Comparison of ENCODE assay signal across 9 mouse cellular contexts in the genomic region with DNA sequence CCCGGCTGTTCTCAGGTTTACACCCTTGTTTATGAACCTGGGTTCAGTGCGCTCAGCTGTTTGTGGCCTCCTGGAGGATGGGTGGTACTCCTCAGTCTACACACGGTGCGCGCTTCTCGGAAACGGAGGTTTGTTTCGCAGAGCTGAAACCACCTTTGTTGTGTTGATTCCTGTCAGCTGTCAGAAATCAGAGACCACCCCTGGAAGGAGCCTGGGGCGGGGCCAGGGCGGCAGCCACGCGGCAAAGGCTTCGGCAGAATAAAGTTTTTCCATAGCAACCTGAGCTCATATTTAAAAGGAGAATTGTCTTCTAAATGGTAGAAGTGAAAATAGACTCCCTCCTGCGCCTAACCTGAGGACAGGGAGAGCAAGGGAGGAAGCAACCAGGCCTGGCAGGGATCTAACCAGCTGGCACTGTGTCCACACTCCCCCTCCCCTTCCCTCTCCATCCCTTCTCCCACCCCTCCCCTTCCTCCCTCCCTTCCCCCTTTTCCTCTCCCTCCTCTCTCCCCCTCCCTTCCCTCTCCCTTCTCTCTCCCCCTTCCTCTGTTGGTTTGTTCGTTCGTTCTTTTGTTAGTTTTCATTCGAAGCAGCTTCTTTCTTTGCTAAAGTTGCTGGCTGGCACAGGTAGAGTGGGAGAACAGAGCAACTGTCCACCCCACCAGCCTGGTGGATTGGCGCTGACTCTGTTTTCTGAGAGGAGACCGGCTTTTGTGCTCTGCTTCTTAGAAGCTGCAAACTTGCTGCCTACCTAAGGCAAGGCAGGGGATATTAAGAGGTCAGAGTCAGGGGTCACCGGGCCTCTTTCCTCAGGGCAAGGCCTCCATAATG. TPM values are rescaled to one million over a fixed set of nuclear protein-coding genes. Genes with fewer than 3 reads are reported as not detected.
DNase-seq lines count a peak whose midpoint lies in the region; ATAC-seq lines count a peak whose summit lies in the region.
"Had no signal": no experiment of that assay in that cellular context is flagged by ENCODE, and none has a peak within 500 bp of the region (broad histone marks: within the 10 kb centered on the region; RNA-seq: fewer than 3 reads in every experiment).

No protein-coding gene starts in this region.

- no peaks in the 10 kb centered on the region for H3K9me3 ChIP-seq in heart, embryonic 16.5 days (replicated peaks; ENCODE audit: control insufficient read depth, low read length)
- no peaks in the 10 kb centered on the region for H3K9me3 ChIP-seq in liver, embryonic 16.5 days (replicated peaks; ENCODE audit: control insufficient read depth, low read length)
- H3K9me3 ChIP-seq in neural tube, embryonic 14.5 days (ENCODE audit: control insufficient read depth, low read length) = no peaks in the 10 kb centered on the region

- H3K4me2 ChIP-seq in heart, embryonic 16.5 days (ENCODE audit: low read depth, low read length) = peak overlapping the region; percentile 58
- peak overlapping the region; percentile 10; the same call in 1 of the 2 replicates for H3K4me2 ChIP-seq in liver, embryonic 16.5 days (ENCODE audit: low read depth, low read length)
- peak overlapping the region; percentile 52 for H3K4me2 ChIP-seq in neural tube, embryonic 14.5 days (ENCODE audit: low read depth, low read length)

- peaks cover 37% of the 10 kb centered on the region for H3K4me1 ChIP-seq in heart, embryonic 16.5 days (ENCODE audit: control insufficient read depth, insufficient read depth, low read length)
- H3K4me1 ChIP-seq in liver, embryonic 16.5 days (ENCODE audit: control insufficient read depth, low read depth, low read length) = peaks cover 15% of the 10 kb centered on the region
- peaks cover 8% of the 10 kb centered on the region; the same call in 1 of the 2 replicates for H3K4me1 ChIP-seq in neural tube, embryonic 14.5 days (ENCODE audit: control insufficient read depth, insufficient read depth, low read length)

- H3K27ac ChIP-seq in heart, embryonic 16.5 days (ENCODE audit: low read length) = peak overlapping the region; percentile 43
- H3K27ac ChIP-seq in liver, embryonic 16.5 days (ENCODE audit: low read length) = no peak overlapping the region
- 0 out of 2 replicates have a peak overlapping the region, but pooled peaks have one; percentile 52 for H3K27ac ChIP-seq in neural tube, embryonic 14.5 days (ENCODE audit: low read depth, low read length)

- peak overlapping the region; percentile 46 for H3K9ac ChIP-seq in heart, embryonic 16.5 days (ENCODE audit: low read length)
- H3K9ac ChIP-seq in liver, embryonic 16.5 days (ENCODE audit: low read depth, low read length) = no peak overlapping the region
- peak overlapping the region; percentile 34; the same call in 1 of the 2 replicates for H3K9ac ChIP-seq in neural tube, embryonic 14.5 days (replicated peaks; ENCODE audit: low read depth, low read length)

- WGBS in heart, embryonic 16.5 days = 17% methylated on average over 20 of the region's 20 CpGs
- WGBS in liver, embryonic 16.5 days (ENCODE audit: insufficient replicate concordance) = 27% methylated on average over 20 of the region's 20 CpGs
- WGBS in neural tube, embryonic 14.5 days = 2% methylated on average over 20 of the region's 20 CpGs

- ATAC-seq in heart, embryonic 16.5 days (replicated peaks; ENCODE audit: extremely low read depth, insufficient read depth, low FRiP score) = 0 out of 2 replicates have a peak, but pooled peaks have one; percentile 13
- ATAC-seq in liver, embryonic 16.5 days (ENCODE audit: low read depth) = no peak
- peak; percentile 71 for ATAC-seq in neural tube, embryonic 14.5 days (ENCODE audit: low read depth)

- DNase-seq in CD8-positive naive resting alpha-beta T cell, adult 2 months (ENCODE audit: low read depth in 2 of 2, low spot score in 2 of 2) = peak; percentile 91 to 92
- DNase-seq in T-cell, adult 2 months (ENCODE audit: low spot score) = peak; percentile 96
- no peak for DNase-seq in urinary bladder, postnatal 10 days (ENCODE audit: low spot score)
- no peak for DNase-seq in testis, postnatal 10 days (ENCODE audit: low spot score)
- DNase-seq in adrenal gland, postnatal 4 days (ENCODE audit: low spot score in 2 of 2) = no peak

- H3K4me3 ChIP-seq in heart, embryonic 16.5 days (ENCODE audit: low read length) = peak overlapping the region; percentile 30
- H3K4me3 ChIP-seq in liver, embryonic 16.5 days (ENCODE audit: low read depth, low read length) = no peak overlapping the region
- peak overlapping the region; percentile 15; the same call in 1 of the 2 replicates for H3K4me3 ChIP-seq in neural tube, embryonic 14.5 days (ENCODE audit: low read depth, low read length)
- H3K4me3 ChIP-seq: erythroblast, embryonic 14.5 days had no signal

- no peaks in the 10 kb centered on the region for H3K36me3 ChIP-seq in heart, embryonic 16.5 days (ENCODE audit: control insufficient read depth, insufficient read depth)
- no peaks in the 10 kb centered on the region for H3K36me3 ChIP-seq in liver, embryonic 16.5 days (ENCODE audit: control insufficient read depth, insufficient read depth)
- no peaks in the 10 kb centered on the region for H3K36me3 ChIP-seq in neural tube, embryonic 14.5 days (ENCODE audit: control insufficient read depth, insufficient read depth, low read length)

- H3K27me3 ChIP-seq in heart, embryonic 16.5 days (ENCODE audit: control insufficient read depth, insufficient read depth, low read length) = no peaks in the 10 kb centered on the region
- H3K27me3 ChIP-seq in liver, embryonic 16.5 days (ENCODE audit: control insufficient read depth, insufficient read depth, low read depth, low read length) = no peaks in the 10 kb centered on the region
- no peaks in the 10 kb centered on the region for H3K27me3 ChIP-seq in neural tube, embryonic 14.5 days (ENCODE audit: control insufficient read depth, insufficient read depth, low read length)

RNA-seq across cellular contexts. Expression of a gene that starts 23.0 kb away (rescaled TPM):
- polyA plus RNA-seq in heart, embryonic 16.5 days (2015; fragmentation: Nextera tagmentation; extraction: Ambion mirVana) = 17.3 and 17.8 TPM in 2 replicates
- 3.2 and 4.4 TPM in 2 replicates for polyA plus RNA-seq in liver, embryonic 16.5 days (2015; fragmentation: Nextera tagmentation; extraction: Ambion mirVana)
- 28.1 and 28.6 TPM in 2 replicates for polyA plus RNA-seq in neural tube, embryonic 14.5 days (2014; fragmentation: Nextera tagmentation; extraction: Ambion mirVana)
- 1 to 10 TPM; 9.1 to 9.7 TPM for total RNA-seq in adrenal gland, postnatal 4 days (2021)

Comparison
In these comparisons a context has a peak if more than half of its experiments do, and no peak if none do; other contexts are left out.
1. DNase-seq: peak in CD8-positive naive resting alpha-beta T cell, adult 2 months (2 of 2) and T-cell, adult 2 months (single experiment); none in urinary bladder, postnatal 10 days (single experiment), testis, postnatal 10 days (single experiment) and adrenal gland, postnatal 4 days (0 of 2).
2. Peak in every context shown above with its lines, with median percentiles within 50 percentile points of each other: H3K4me2 ChIP-seq.